Mouse (Mus musculus): ENCODE measurements at regions not wholly inside any gene's neighbourhood (a gene's known extent, or its start where the extent isn't known, plus 50 kb on each side); places are given as distances from the start of the nearest gene placed in this dataset.

GRCm38 (mm10) chr13:110865902-110866512 is 388.8 kb upstream of the Actbl2 start:
- TF ChIP-seq BHLHE40 (IDR thresholded peaks at IDR 0.05; ENCODE audit: borderline replicate concordance, low read depth, low read length): no peak
- no peak for TF ChIP-seq MAX (IDR thresholded peaks at IDR 0.05; ENCODE audit: low read length)
- no peak for TF ChIP-seq HCFC1 (IDR thresholded peaks at IDR 0.05; ENCODE audit: low read depth, low read length)
- TF ChIP-seq GATA1 (IDR thresholded peaks at IDR 0.05; ENCODE audit: low read depth, low read length): no peak
- TF ChIP-seq MAFK (IDR thresholded peaks at IDR 0.05; ENCODE audit: borderline replicate concordance, low read depth, low read length): no peak
- no peak for TF ChIP-seq CTCF (IDR thresholded peaks at IDR 0.05 in 2 of 3, conservative IDR thresholded peaks at IDR 0.05 in 1 of 3; ENCODE audit: control insufficient read depth in 1 of 3, insufficient read depth in 1 of 3, low read depth in 2 of 3, low read length in 3 of 3, poor library complexity in 1 of 3, severe bottlenecking in 1 of 3)
- TF ChIP-seq POLR2AphosphoS2 (IDR thresholded peaks at IDR 0.05; ENCODE audit: low read length): no peak
- TF ChIP-seq POLR2A (IDR thresholded peaks at IDR 0.05; ENCODE audit: control insufficient read depth in 1 of 2, insufficient read depth in 1 of 2, low read depth in 1 of 2, low read length in 2 of 2, poor library complexity in 1 of 2): no peak
- no peak for TF ChIP-seq E2F4 (IDR thresholded peaks at IDR 0.05; ENCODE audit: borderline replicate concordance, low read depth, low read length)
- TF ChIP-seq RCOR1 (IDR thresholded peaks at IDR 0.05; ENCODE audit: low read depth, low read length): no peak
- no peak for TF ChIP-seq ETS1 (IDR thresholded peaks at IDR 0.05; ENCODE audit: low read depth, low read length)
- no peak for TF ChIP-seq TAL1 (IDR thresholded peaks at IDR 0.05; ENCODE audit: low read length)
- no peak for TF ChIP-seq SIN3A (IDR thresholded peaks at IDR 0.05; ENCODE audit: low read length)
- no peak for TF ChIP-seq MAZ (IDR thresholded peaks at IDR 0.05; ENCODE audit: low read depth, low read length)
